Mouse (Mus musculus): Measurements from ENCODE around the gene Iyd.

GRCm38 (mm10) chr10:3590632-3591031 is 50.6 kb downstream of the Iyd start:
- TF ChIP-seq CTCF (IDR thresholded peaks at IDR 0.05; ENCODE audit: control insufficient read depth, insufficient read depth, insufficient read length) (no peak), MAX (IDR thresholded peaks at IDR 0.05) (no peak), USF1 (IDR thresholded peaks at IDR 0.05; ENCODE audit: low read depth) (no peak)

All from C2C12 (cell line).